Mouse (Mus musculus): ENCODE measurements around the gene Ccnjl. TPM values are rescaled to one million over a fixed set of nuclear protein-coding genes. Genes with fewer than 3 reads are reported as not detected.

Ccnjl gene
- 0.14 TPM for polyA plus RNA-seq (2012; fragmentation: generic; extraction: Trizol)

GRCm38 (mm10) chr11:43528683-43529499 lies at the start of gene Ccnjl:
Gene Ccnjl, plus strand, starts transcription at chr11:43528784.
- H3ac ChIP-seq (ENCODE audit: control insufficient read depth, insufficient read length) = no peak within 1 kb of the TSS
- H3K27me3 ChIP-seq (ENCODE audit: control insufficient read depth, insufficient read depth, insufficient read length) = peaks cover 31% of the 10 kb centered on the region
- no peak within 1 kb of the TSS for H3K4me3 ChIP-seq
- no peaks in the 10 kb centered on the region for H3K36me3 ChIP-seq (ENCODE audit: control insufficient read depth, insufficient read depth)
- TF ChIP-seq USF1 (IDR thresholded peaks at IDR 0.05; ENCODE audit: low read depth) (no peak), POLR2A (IDR thresholded peaks at IDR 0.05; ENCODE audit: insufficient read length, low read depth) (no peak), TCF3 (IDR thresholded peaks at IDR 0.05; ENCODE audit: insufficient read length, low read depth) (no peak), MYOG (IDR thresholded peaks at IDR 0.05; ENCODE audit: control insufficient read depth in 1 of 3, insufficient read depth in 1 of 3, insufficient read length in 2 of 3, low read depth in 2 of 3) (no peak), POLR2AphosphoS2 (IDR thresholded peaks at IDR 0.05; ENCODE audit: insufficient read length, low read depth) (no peak)
- H3K79me2 ChIP-seq (ENCODE audit: control insufficient read depth, insufficient read depth) = no peaks in the 10 kb centered on the region
- peak within 1 kb of the TSS; percentile 53 for H3K4me2 ChIP-seq (ENCODE audit: low read depth)

DNA sequence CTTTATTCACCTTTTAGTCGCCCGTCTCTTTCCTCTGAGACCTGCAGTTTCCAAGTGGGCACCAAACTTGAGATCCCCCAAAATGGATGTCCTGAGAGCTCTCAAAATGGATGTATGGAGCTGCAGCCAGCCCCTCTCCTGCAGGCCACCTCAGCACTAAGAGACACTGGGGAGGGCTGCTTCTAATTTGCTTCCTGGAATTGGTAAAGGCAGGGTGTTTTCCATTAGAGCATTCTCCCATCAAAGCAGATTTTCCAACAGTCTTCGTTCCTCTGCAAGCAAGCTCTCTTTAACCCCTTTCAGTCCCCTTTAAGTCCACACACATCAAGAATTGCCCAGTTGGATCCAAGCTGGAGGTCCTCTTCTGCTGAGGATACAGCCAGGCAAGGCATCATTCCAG lies 49.2 kb upstream of the Ccnjl start:
- no peak for TF ChIP-seq CEBPB (IDR thresholded peaks at IDR 0.05; ENCODE audit: insufficient read depth, poor library complexity, severe bottlenecking)
- TF ChIP-seq REST (IDR thresholded peaks at IDR 0.05; ENCODE audit: insufficient read depth, insufficient read length) = no peak
- TF ChIP-seq MYOG (IDR thresholded peaks at IDR 0.05; ENCODE audit: control insufficient read depth in 1 of 3, insufficient read depth in 1 of 3, insufficient read length in 2 of 3, low read depth in 2 of 3) = no peak
- no peak for TF ChIP-seq POLR2AphosphoS2 (IDR thresholded peaks at IDR 0.05; ENCODE audit: insufficient read length, low read depth)
- no peak for TF ChIP-seq SRF (IDR thresholded peaks at IDR 0.05; ENCODE audit: control insufficient read depth, insufficient read length, low read depth)
- no peak overlapping the region for H3K4me2 ChIP-seq (ENCODE audit: low read depth)
- H3K27me3 ChIP-seq (ENCODE audit: control insufficient read depth, insufficient read depth, insufficient read length) = no peaks in the 10 kb centered on the region
- no peaks in the 10 kb centered on the region for H3K36me3 ChIP-seq (ENCODE audit: control insufficient read depth, insufficient read depth)
- H3K79me2 ChIP-seq (ENCODE audit: control insufficient read depth, insufficient read depth) = no peaks in the 10 kb centered on the region
- no peak overlapping the region for H3ac ChIP-seq (ENCODE audit: control insufficient read depth, insufficient read length)
- H3K4me3 ChIP-seq = no peak overlapping the region

DNA sequence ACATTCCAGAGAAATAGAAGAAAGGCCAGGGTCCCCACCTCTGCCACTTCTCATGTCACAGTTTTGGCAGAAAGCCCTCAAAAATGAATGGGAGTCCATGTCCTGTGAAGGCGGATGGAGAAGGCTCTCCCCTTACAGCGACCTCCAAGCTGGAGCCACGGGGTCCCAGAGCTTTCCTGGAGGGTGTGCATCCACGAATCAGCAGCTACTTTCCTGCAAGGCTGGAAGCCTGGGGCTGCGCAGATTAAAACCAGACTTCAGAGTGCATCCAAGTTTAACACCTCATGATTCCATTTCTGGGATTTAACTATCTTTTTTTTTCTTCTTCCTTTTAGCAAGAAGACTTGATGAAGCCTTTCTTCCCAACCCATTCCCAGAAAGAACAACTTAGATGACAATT lies 48.0 kb upstream of the Ccnjl start:
- no peak for TF ChIP-seq TCF3 (IDR thresholded peaks at IDR 0.05; ENCODE audit: insufficient read length, low read depth)
- TF ChIP-seq POLR2A (IDR thresholded peaks at IDR 0.05; ENCODE audit: insufficient read length, low read depth) = no peak
- no peak for TF ChIP-seq CEBPB (IDR thresholded peaks at IDR 0.05; ENCODE audit: insufficient read depth, poor library complexity, severe bottlenecking)
- TF ChIP-seq MYOG (IDR thresholded peaks at IDR 0.05; ENCODE audit: control insufficient read depth in 1 of 3, insufficient read depth in 1 of 3, insufficient read length in 2 of 3, low read depth in 2 of 3) = no peak
- TF ChIP-seq USF1 (IDR thresholded peaks at IDR 0.05; ENCODE audit: low read depth) = no peak
- no peak for TF ChIP-seq POLR2AphosphoS2 (IDR thresholded peaks at IDR 0.05; ENCODE audit: insufficient read length, low read depth)
- no peak overlapping the region for H3K4me3 ChIP-seq
- H3ac ChIP-seq (ENCODE audit: control insufficient read depth, insufficient read length) = no peak overlapping the region
- H3K79me2 ChIP-seq (ENCODE audit: control insufficient read depth, insufficient read depth) = no peaks in the 10 kb centered on the region
- no peaks in the 10 kb centered on the region for H3K36me3 ChIP-seq (ENCODE audit: control insufficient read depth, insufficient read depth)
- no peak overlapping the region for H3K4me2 ChIP-seq (ENCODE audit: low read depth)
- peaks cover 9% of the 10 kb centered on the region for H3K27me3 ChIP-seq (ENCODE audit: control insufficient read depth, insufficient read depth, insufficient read length)

- H3K4me2 ChIP-seq (ENCODE audit: low read depth) = no peak overlapping the region
- no peak overlapping the region for H3ac ChIP-seq (ENCODE audit: control insufficient read depth, insufficient read length)
- TF ChIP-seq REST (IDR thresholded peaks at IDR 0.05; ENCODE audit: insufficient read depth, insufficient read length) (no peak), MYOG (IDR thresholded peaks at IDR 0.05; ENCODE audit: control insufficient read depth in 1 of 3, insufficient read depth in 1 of 3, insufficient read length in 2 of 3, low read depth in 2 of 3) (no peak), MAX (IDR thresholded peaks at IDR 0.05; ENCODE audit: low read depth) (no peak), SRF (IDR thresholded peaks at IDR 0.05; ENCODE audit: control insufficient read depth, insufficient read length, low read depth) (no peak), POLR2AphosphoS2 (IDR thresholded peaks at IDR 0.05; ENCODE audit: insufficient read length, low read depth) (no peak), TCF3 (IDR thresholded peaks at IDR 0.05; ENCODE audit: insufficient read length, low read depth) (no peak), CEBPB (IDR thresholded peaks at IDR 0.05; ENCODE audit: insufficient read depth, poor library complexity, severe bottlenecking) (no peak), USF1 (IDR thresholded peaks at IDR 0.05; ENCODE audit: low read depth) (no peak), MYOD1 (IDR thresholded peaks at IDR 0.05; ENCODE audit: control insufficient read depth in 1 of 3, insufficient read length in 2 of 3, low read depth in 2 of 3) (no peak), POLR2A (IDR thresholded peaks at IDR 0.05; ENCODE audit: insufficient read length, low read depth) (no peak), E2F4 (IDR thresholded peaks at IDR 0.05; ENCODE audit: insufficient read depth) (no peak), TCF12 (IDR thresholded peaks at IDR 0.05; ENCODE audit: insufficient read depth, poor library complexity, severe bottlenecking) (no peak)
- H3K27me3 ChIP-seq (ENCODE audit: control insufficient read depth, insufficient read depth, insufficient read length) = peaks cover 15% of the 10 kb centered on the region
- H3K4me3 ChIP-seq = no peak overlapping the region
- no peaks in the 10 kb centered on the region for H3K79me2 ChIP-seq (ENCODE audit: control insufficient read depth, insufficient read depth)
- H3K36me3 ChIP-seq (ENCODE audit: control insufficient read depth, insufficient read depth) = no peaks in the 10 kb centered on the region
Observed at GRCm38 (mm10) chr11:43481672-43482522, 46.7 kb upstream of the Ccnjl start.

Data from myocyte (in vitro differentiated cells).